Mouse (Mus musculus) forebrain, embryonic 11.5 days (tissue): Measurements from ENCODE around the gene Itgb2. TPM values are rescaled to one million over a fixed set of nuclear protein-coding genes. Genes with fewer than 3 reads are reported as not detected.

ENCODE experiments used
- ATAC-seq: fragments of 200-750 bp; cut with Nextera tagmentation; replicated peaks from 2 replicates; pipeline ENCODE4 v1.8.0; 2017; ENCODE audit warnings: moderate TSS enrichment; ENCODE audit not compliant: low FRiP score
- DNase-seq: peaks from one replicate; pipeline ENCODE4 v3.0.0-alpha.2; 2017; ENCODE audit warnings: low spot score
- H3K27ac ChIP-seq: fragments of 300-500 bp; sonication (generic); 2 replicates; pipeline ENCODE4 v1.5.1; 2014; ENCODE audit warnings: low read depth, low read length
- H3K27me3 ChIP-seq: fragments of 300-500 bp; sonication (generic); 2 replicates; pipeline ENCODE4 v1.6.1; 2014; ENCODE audit warnings: mild to moderate bottlenecking, low read length, mixed read lengths; ENCODE audit not compliant: control insufficient read depth, insufficient read depth
- H3K36me3 ChIP-seq: fragments of 300-500 bp; sonication (generic); 2 replicates; pipeline ENCODE4 v1.6.1; 2014; ENCODE audit warnings: mild to moderate bottlenecking, low read length, moderate library complexity, mixed read lengths; ENCODE audit not compliant: control insufficient read depth, insufficient read depth
- H3K4me1 ChIP-seq: fragments of 300-500 bp; sonication (generic); replicated peaks from 2 replicates; pipeline ENCODE4 v1.6.1; 2014; ENCODE audit warnings: low read length, mixed read lengths; ENCODE audit not compliant: control insufficient read depth, insufficient read depth
- H3K4me2 ChIP-seq: fragments of 300-500 bp; sonication (generic); 2 replicates; pipeline ENCODE4 v1.6.1; 2014; ENCODE audit warnings: low read depth, mild to moderate bottlenecking, low read length, moderate library complexity, mixed read lengths; ENCODE audit not compliant: severe bottlenecking
- H3K4me3 ChIP-seq: fragments of 300-500 bp; sonication (generic); 2 replicates; pipeline ENCODE4 v1.5.1; 2014; ENCODE audit warnings: low read depth, low read length
- H3K9ac ChIP-seq: fragments of 300-500 bp; sonication (generic); 2 replicates; pipeline ENCODE4 v1.6.1; 2014; ENCODE audit warnings: low read length
- H3K9me3 ChIP-seq: fragments of 300-500 bp; sonication (generic); 2 replicates; pipeline ENCODE4 v1.6.1; 2016; ENCODE audit warnings: low read length, mixed read lengths; ENCODE audit not compliant: control insufficient read depth
- WGBS: fragments of 180-500 bp; shearing (Covaris S2); extraction: QIAGEN DNeasy Blood & Tissue Kit; methylation state at CpG from one replicate; pipeline ENCODE4 v1.1.7; 2014; 5-methylcytosine and 5-hydroxymethylcytosine counted together
- polyA plus RNA-seq: library from polyadenylated mRNA; unstranded; fragments of >200 nt; fragmentation: Nextera tagmentation; extraction: Ambion mirVana; gene quantifications from 2 replicates; pipeline ENCODE4 v1.2.1, GENCODE M21; 2014

Gene Itgb2
- polyA plus RNA-seq, 1 experiment from 2014 or later = 1.3 TPM

DNA sequence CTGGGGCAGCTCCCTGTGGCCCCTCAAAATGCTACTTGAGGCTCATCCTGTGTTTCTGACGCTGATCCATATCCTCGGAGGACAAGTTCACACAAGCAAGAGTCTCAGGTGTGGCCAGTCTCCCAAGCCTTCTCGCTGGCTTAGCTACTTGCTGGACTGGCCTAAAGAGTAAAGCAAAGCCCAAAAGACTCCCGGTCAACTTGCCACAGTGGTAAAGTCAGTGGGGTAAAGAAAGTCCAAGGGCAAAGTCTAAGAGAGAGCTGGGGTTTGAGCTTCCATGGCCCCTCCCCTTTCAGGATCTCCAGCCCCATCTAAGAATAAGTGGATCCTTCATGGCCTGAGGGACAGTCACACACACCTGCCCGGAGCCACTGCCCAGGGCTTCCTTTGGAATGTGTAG is 22.1 kb downstream of the Itgb2 start:
- Histone ChIP-seq H3K36me3 (no peaks in the 10 kb centered on the region), H3K27ac (no peak overlapping the region), H3K4me3 (no peak overlapping the region), H3K9ac (no peak overlapping the region), H3K4me2 (no peak overlapping the region), H3K27me3 (no peaks in the 10 kb centered on the region), H3K9me3 (no peaks in the 10 kb centered on the region), H3K4me1 (no peaks in the 10 kb centered on the region)
- ATAC-seq (no peak), DNase-seq (no peak)
- WGBS = 90% methylated on average over 5 of the region's 5 CpGs

- H3K4me2 ChIP-seq = no peak overlapping the region
- H3K4me3 ChIP-seq = no peak overlapping the region
- no peak overlapping the region for H3K27ac ChIP-seq
- H3K27me3 ChIP-seq = no peaks in the 10 kb centered on the region
- 92% methylated on average over 4 of the region's 4 CpGs for WGBS
- no peaks in the 10 kb centered on the region for H3K4me1 ChIP-seq
- no peak overlapping the region for H3K9ac ChIP-seq
- ATAC-seq (no peak), DNase-seq (no peak)
- H3K9me3 ChIP-seq = no peaks in the 10 kb centered on the region
- no peaks in the 10 kb centered on the region for H3K36me3 ChIP-seq
These were observed 23.2 kb downstream of the Itgb2 start for GRCm38 (mm10) chr10:77553285-77553684.

DNA sequence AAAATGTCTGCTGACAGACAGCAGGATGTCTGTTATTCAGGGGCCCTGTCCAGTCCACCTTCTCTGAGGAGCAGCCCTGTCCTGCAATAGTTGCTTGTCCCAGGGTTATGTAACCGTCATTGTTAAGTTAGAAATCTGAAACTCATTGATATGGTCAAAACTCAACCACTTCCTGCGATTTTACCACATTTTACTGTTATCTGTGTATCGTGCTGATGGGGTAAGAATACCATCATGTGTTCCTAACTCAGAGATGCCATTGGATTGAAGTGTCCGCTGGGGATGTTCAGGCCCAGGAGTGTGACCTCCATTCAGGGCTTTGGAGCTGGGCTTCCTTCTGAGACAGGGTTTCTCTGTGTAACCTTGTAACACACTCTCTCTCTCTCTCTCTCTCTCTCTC is 24.9 kb downstream of the Itgb2 start:
- 88% methylated on average over 4 of the region's 4 CpGs for WGBS
- no peak overlapping the region for H3K4me3 ChIP-seq
- no peak for DNase-seq
- no peak overlapping the region for H3K9ac ChIP-seq
- no peaks in the 10 kb centered on the region for H3K36me3 ChIP-seq
- H3K4me1 ChIP-seq = no peaks in the 10 kb centered on the region
- no peak overlapping the region for H3K4me2 ChIP-seq
- no peaks in the 10 kb centered on the region for H3K9me3 ChIP-seq
- no peak for ATAC-seq
- no peaks in the 10 kb centered on the region for H3K27me3 ChIP-seq
- H3K27ac ChIP-seq = no peak overlapping the region

DNA sequence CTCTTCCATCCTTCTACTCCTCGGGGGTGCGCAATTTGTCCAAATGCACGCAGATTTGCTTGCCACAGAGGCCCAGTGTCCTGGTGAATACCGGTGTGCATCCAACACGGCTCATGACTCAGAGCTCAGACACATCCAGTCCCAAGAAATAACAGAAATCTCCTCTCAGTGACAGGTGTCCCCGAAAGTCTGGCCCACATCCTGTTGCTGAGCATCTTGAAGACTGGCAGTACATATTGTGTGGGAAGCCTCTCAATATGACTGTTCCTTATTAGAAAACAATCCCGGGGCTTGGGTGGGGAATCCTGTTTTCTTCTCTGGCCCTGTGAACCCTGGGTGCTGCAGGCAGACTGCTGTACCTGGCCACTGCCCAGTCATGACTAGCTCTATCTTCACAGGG is 26.6 kb downstream of the Itgb2 start:
- Histone ChIP-seq H3K27me3 (no peaks in the 10 kb centered on the region), H3K4me2 (no peak overlapping the region), H3K9ac (no peak overlapping the region), H3K4me1 (no peaks in the 10 kb centered on the region), H3K27ac (no peak overlapping the region), H3K36me3 (no peaks in the 10 kb centered on the region), H3K4me3 (no peak overlapping the region), H3K9me3 (no peaks in the 10 kb centered on the region)
- 90% methylated on average over 7 of the region's 7 CpGs for WGBS
- ATAC-seq = no peak
- no peak for DNase-seq

GRCm38 (mm10) chr10:77557641-77558040 is 27.6 kb downstream of the Itgb2 start:
- WGBS = 87% methylated on average over 4 of the region's 4 CpGs
- no peak overlapping the region for H3K27ac ChIP-seq

DNA sequence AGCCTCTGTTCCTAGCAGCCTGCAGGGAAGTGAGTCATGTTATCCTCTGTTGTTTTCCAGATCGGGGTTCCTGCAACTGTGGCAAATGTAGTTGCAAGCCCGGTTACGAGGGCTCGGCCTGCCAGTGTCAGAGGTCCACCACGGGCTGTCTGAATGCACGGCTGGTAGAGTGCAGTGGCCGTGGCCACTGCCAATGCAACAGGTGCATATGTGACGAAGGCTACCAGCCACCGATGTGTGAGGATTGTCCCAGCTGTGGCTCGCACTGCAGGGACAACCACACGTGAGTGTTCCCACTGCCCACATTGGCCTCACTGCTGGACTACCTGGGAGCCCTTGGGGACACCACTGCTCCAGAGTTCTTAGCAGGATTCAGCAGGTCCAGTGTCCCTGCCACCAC is 30.0 kb downstream of the Itgb2 start:
- H3K4me1 ChIP-seq = no peaks in the 10 kb centered on the region
- ATAC-seq = no peak
- no peaks in the 10 kb centered on the region for H3K9me3 ChIP-seq
- no peak for DNase-seq
- 85% methylated on average over 11 of the region's 11 CpGs for WGBS
- H3K36me3 ChIP-seq = no peaks in the 10 kb centered on the region
- no peak overlapping the region for H3K4me2 ChIP-seq
- no peak overlapping the region for H3K27ac ChIP-seq
- H3K4me3 ChIP-seq = no peak overlapping the region
- no peak overlapping the region for H3K9ac ChIP-seq
- no peaks in the 10 kb centered on the region for H3K27me3 ChIP-seq

More at GRCm38 (mm10) chr10:77557641-77558040, 27.6 kb downstream of the Itgb2 start:
- Histone ChIP-seq H3K9ac (no peak overlapping the region), H3K9me3 (no peaks in the 10 kb centered on the region), H3K36me3 (no peaks in the 10 kb centered on the region), H3K4me1 (no peaks in the 10 kb centered on the region), H3K4me3 (no peak overlapping the region), H3K27me3 (no peaks in the 10 kb centered on the region), H3K4me2 (no peak overlapping the region)
- DNase-seq (no peak), ATAC-seq (no peak)

DNA sequence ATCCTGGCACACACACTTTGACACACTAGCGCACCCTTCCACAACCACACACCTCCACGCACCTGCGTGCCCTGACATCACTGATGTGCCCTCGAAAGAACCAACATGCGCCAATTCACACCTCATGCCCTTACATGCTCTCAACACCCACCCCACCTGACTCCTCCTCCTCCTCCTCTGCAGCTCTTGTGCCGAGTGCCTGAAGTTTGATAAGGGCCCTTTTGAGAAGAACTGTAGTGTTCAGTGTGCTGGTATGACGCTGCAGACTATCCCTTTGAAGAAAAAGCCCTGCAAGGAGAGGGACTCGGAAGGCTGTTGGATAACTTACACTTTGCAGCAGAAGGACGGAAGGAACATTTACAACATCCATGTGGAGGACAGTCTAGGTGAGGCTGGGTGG is 30.8 kb downstream of the Itgb2 start:
- 88% methylated on average over 9 of the region's 9 CpGs for WGBS
- H3K4me1 ChIP-seq = no peaks in the 10 kb centered on the region
- no peak overlapping the region for H3K4me2 ChIP-seq
- H3K9me3 ChIP-seq = no peaks in the 10 kb centered on the region
- ATAC-seq (no peak), DNase-seq (no peak)
- H3K27ac ChIP-seq = no peak overlapping the region
- no peaks in the 10 kb centered on the region for H3K27me3 ChIP-seq
- H3K36me3 ChIP-seq = no peaks in the 10 kb centered on the region
- H3K4me3 ChIP-seq = no peak overlapping the region
- no peak overlapping the region for H3K9ac ChIP-seq

- Histone ChIP-seq H3K27me3 (no peaks in the 10 kb centered on the region), H3K4me1 (no peaks in the 10 kb centered on the region), H3K4me2 (no peak overlapping the region), H3K9me3 (no peaks in the 10 kb centered on the region), H3K4me3 (no peak overlapping the region), H3K36me3 (no peaks in the 10 kb centered on the region), H3K27ac (no peak overlapping the region), H3K9ac (no peak overlapping the region)
- 71% methylated on average over 2 of the region's 2 CpGs for WGBS
- no peak for ATAC-seq
- no peak for DNase-seq
These were observed 31.5 kb downstream of the Itgb2 start for GRCm38 (mm10) chr10:77561508-77561907.

GRCm38 (mm10) chr10:77565005-77565404 is 35.0 kb downstream of the Itgb2 start:
- Histone ChIP-seq H3K4me2 (no peak overlapping the region), H3K9me3 (no peaks in the 10 kb centered on the region), H3K27me3 (no peaks in the 10 kb centered on the region), H3K36me3 (no peaks in the 10 kb centered on the region), H3K9ac (no peak overlapping the region), H3K4me1 (no peaks in the 10 kb centered on the region), H3K27ac (no peak overlapping the region), H3K4me3 (no peak overlapping the region)
- DNase-seq (no peak), ATAC-seq (no peak)
- WGBS = 86% methylated on average over 8 of the region's 8 CpGs
